Mouse (Mus musculus) hindbrain, embryonic 14.5 days (tissue): ENCODE results near the gene Ppp3r1. TPM values are rescaled to one million over a fixed set of nuclear protein-coding genes. Genes with fewer than 3 reads are reported as not detected.

Experiments
- ATAC-seq: fragments of 200-750 bp; cut with Nextera tagmentation; 2 replicates; pipeline ENCODE4 v1.8.0; 2017; ENCODE audit warnings: moderate number of reproducible peaks, mild to moderate bottlenecking, moderate TSS enrichment, moderate library complexity; ENCODE audit not compliant: low FRiP score
- DNase-seq: peaks from one replicate; pipeline ENCODE4 v3.0.0-alpha.2; 2015; ENCODE audit warnings: low spot score
- H3K27ac ChIP-seq: fragments of 300-500 bp; sonication (generic); 2 replicates; pipeline ENCODE4 v1.5.1; 2014; ENCODE audit warnings: mild to moderate bottlenecking, moderate library complexity
- H3K27me3 ChIP-seq: fragments of 300-500 bp; sonication (generic); 2 replicates; pipeline ENCODE4 v1.6.1; 2014; ENCODE audit warnings: mild to moderate bottlenecking, low read length, mixed read lengths; ENCODE audit not compliant: control insufficient read depth, insufficient read depth
- H3K36me3 ChIP-seq: fragments of 300-500 bp; sonication (generic); replicated peaks from 2 replicates; pipeline ENCODE4 v1.6.1; 2014; ENCODE audit not compliant: control insufficient read depth, insufficient read depth
- H3K4me1 ChIP-seq: fragments of 300-500 bp; sonication (generic); replicated peaks from 2 replicates; pipeline ENCODE4 v1.6.1; 2014; ENCODE audit warnings: antibody characterized with exemption, low read length, mixed read lengths; ENCODE audit not compliant: control insufficient read depth, insufficient read depth
- H3K4me2 ChIP-seq: fragments of 300-500 bp; sonication (generic); replicated peaks from 2 replicates; pipeline ENCODE4 v1.6.1; 2014; ENCODE audit warnings: mild to moderate bottlenecking, moderate library complexity
- H3K4me3 ChIP-seq: fragments of 300-500 bp; sonication (generic); replicated peaks from 2 replicates; pipeline ENCODE4 v1.5.1; 2014; ENCODE audit warnings: mild to moderate bottlenecking, low read length
- H3K9ac ChIP-seq: fragments of 300-500 bp; sonication (generic); 2 replicates; pipeline ENCODE4 v1.6.1; 2014
- H3K9me3 ChIP-seq: fragments of 300-500 bp; sonication (generic); 2 replicates; pipeline ENCODE4 v1.6.1; 2016; ENCODE audit warnings: low read length; ENCODE audit not compliant: control insufficient read depth
- WGBS: fragments of 180-500 bp; shearing (Covaris S2); extraction: QIAGEN DNeasy Blood & Tissue Kit; methylation state at CpG from one replicate; pipeline ENCODE4 v1.1.7; 2014; 5-methylcytosine and 5-hydroxymethylcytosine counted together
- polyA plus RNA-seq: library from polyadenylated mRNA; unstranded; fragments of >200 nt; fragmentation: Nextera tagmentation; extraction: Ambion mirVana; gene quantifications from 2 replicates; pipeline ENCODE4 v1.2.1, GENCODE M21; 2014

The Ppp3r1 gene
- polyA plus RNA-seq, result 240 and 268 TPM in 2 replicates

DNA sequence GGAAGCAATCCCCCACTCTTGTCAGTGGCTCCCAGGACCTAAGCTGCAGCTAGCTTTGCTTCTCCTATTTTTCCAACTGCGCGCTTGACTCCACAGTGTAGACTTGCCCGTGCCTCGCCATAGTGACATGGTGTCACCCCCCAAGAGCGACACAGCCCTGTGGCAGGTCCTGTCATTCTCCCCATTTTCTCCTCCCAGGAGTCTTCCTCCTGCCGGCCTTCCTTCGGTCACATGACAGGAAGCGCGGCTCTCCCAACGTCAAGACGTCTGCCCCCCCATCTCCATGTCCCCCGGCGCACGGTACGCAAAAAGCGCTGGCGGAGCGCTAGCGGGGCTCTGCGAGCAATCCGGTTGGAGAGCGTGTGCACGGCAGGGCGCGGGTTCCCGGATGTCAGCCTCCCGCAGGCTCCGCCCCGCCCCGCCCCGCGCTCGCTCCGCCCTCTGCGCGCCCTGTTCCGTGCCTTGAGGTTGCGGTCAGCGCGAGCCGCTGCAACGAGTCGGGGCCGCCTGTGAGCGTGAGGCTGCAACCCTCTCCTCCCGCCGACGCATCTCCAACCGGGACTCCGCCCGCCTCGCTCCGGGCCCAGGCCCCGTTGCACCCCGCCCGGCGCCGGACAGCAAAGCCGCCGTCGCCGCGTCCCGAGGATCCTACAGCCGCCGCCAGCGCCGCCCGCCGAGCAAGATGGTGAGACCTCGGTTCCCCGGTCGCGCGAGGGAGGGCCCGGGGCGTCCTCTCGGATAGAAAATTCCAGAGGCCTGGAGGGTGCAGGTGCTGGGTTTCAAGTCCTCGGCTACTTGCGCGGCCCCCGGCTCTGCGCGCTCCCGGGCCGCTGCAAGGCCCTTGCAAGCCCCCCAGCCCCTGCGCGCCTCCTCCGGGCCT lies at the start of gene Ppp3r1:
Gene Ppp3r1 (plus strand): TSS at position 406 of the 880 bp plus-strand sequence.
- H3K27me3 ChIP-seq, result no peaks in the 10 kb centered on the region
- H3K9me3 ChIP-seq, result no peaks in the 10 kb centered on the region
- ATAC-seq, result peak; percentile 98

GRCm38 (mm10) chr11:17112419-17113090 lies 46.5 kb upstream of the Ppp3r1 start:
- H3K27me3 ChIP-seq, result no peaks in the 10 kb centered on the region
- no peak overlapping the region for H3K27ac ChIP-seq
- no peaks in the 10 kb centered on the region for H3K9me3 ChIP-seq
- no peak overlapping the region for H3K4me2 ChIP-seq
- H3K4me1 ChIP-seq, result no peaks in the 10 kb centered on the region
- DNase-seq (no peak), ATAC-seq (no peak)
- no peak overlapping the region for H3K4me3 ChIP-seq
- WGBS, result 77% methylated on average over 1 of the region's 1 CpGs
- no peaks in the 10 kb centered on the region for H3K36me3 ChIP-seq
- no peak overlapping the region for H3K9ac ChIP-seq

More for the DNA sequence above, at the start of gene Ppp3r1:
- WGBS, result under 1% methylated on average over 84 of the region's 89 CpGs
- Histone ChIP-seq H3K9ac (peak within 1 kb of the TSS; percentile 99), H3K27ac (peak within 1 kb of the TSS; percentile 96), H3K4me2 (peak within 1 kb of the TSS; percentile 82), H3K4me1 (peaks cover 34% of the 10 kb centered on the region), H3K4me3 (peak within 1 kb of the TSS; percentile 99), H3K36me3 (no peaks in the 10 kb centered on the region)
- DNase-seq, result peak; percentile 98

DNA sequence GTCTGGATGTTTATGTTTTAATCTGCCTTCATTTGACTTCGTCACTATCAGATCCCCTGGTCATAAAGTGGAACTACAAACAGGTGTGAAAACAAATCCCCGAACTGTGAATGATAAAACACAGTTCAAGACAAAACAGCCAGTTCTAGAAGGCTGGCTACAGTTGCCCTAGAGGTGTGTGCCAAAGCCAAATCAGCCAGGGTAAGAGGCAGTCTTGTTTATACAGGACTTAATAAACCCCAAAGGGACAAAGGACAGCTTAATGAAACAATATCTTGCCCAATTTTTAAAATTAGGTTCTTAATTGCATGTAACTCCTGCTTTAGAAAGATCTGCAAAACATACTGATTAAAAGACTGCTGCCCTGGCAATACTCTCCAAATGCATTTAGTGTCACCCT lies 32.6 kb upstream of the Ppp3r1 start:
- H3K9me3 ChIP-seq, result no peaks in the 10 kb centered on the region
- ATAC-seq, result no peak
- no peak overlapping the region for H3K4me2 ChIP-seq
- no peak overlapping the region for H3K4me3 ChIP-seq
- WGBS, result 78% methylated on average over 2 of the region's 2 CpGs
- no peaks in the 10 kb centered on the region for H3K36me3 ChIP-seq
- no peak for DNase-seq
- H3K27ac ChIP-seq, result no peak overlapping the region
- H3K27me3 ChIP-seq, result no peaks in the 10 kb centered on the region
- no peaks in the 10 kb centered on the region for H3K4me1 ChIP-seq
- no peak overlapping the region for H3K9ac ChIP-seq

- H3K27ac ChIP-seq, result no peak overlapping the region
- DNase-seq (no peak), ATAC-seq (no peak)
- H3K27me3 ChIP-seq, result no peaks in the 10 kb centered on the region
- 10% methylated on average over 6 of the region's 6 CpGs for WGBS
- no peak overlapping the region for H3K9ac ChIP-seq
- no peak overlapping the region for H3K4me2 ChIP-seq
- H3K36me3 ChIP-seq, result no peaks in the 10 kb centered on the region
- H3K9me3 ChIP-seq, result no peaks in the 10 kb centered on the region
- H3K4me3 ChIP-seq, result no peak overlapping the region
- H3K4me1 ChIP-seq, result no peaks in the 10 kb centered on the region
These were observed 23.4 kb upstream of the Ppp3r1 start for GRCm38 (mm10) chr11:17135638-17136037.

DNA sequence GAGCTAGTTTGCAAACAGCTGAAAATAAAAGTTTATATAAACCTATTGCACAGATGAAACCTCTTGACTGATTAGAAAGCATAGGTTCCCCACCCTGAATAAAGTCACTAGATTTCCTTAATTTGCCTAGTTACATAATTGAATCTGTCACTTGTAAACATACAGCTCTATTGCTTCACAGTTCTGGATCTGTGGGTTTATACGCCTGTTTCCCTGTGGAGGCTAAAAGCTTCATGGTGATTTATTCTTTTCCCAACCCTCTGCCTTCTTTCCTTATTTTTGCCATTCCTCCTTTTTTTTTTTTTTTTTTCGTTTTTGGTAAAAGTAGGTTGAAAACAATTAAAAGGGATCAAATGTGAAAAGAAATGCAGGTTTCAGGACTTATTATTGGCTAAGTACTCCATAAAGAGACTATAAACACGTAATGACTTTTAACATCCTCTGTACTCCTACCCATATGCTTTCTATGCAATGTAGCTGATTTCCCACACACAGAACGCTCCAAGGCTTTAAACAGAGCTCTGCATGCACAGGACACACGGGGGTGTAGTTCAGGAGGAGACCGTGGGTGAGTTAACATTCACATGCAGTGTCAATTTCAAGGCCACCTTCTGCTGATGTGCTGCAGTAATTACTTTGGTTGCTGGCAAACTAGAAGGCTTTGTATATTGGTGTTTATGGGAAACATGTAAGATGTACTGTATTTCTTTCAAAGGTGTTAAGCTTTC lies 20.6 kb upstream of the Ppp3r1 start:
- H3K27me3 ChIP-seq, result no peaks in the 10 kb centered on the region
- 72% methylated on average over 6 of the region's 6 CpGs for WGBS
- no peak overlapping the region for H3K27ac ChIP-seq
- no peak overlapping the region for H3K4me2 ChIP-seq
- H3K9me3 ChIP-seq, result no peaks in the 10 kb centered on the region
- H3K9ac ChIP-seq, result no peak overlapping the region
- no peaks in the 10 kb centered on the region for H3K36me3 ChIP-seq
- no peak for DNase-seq
- H3K4me3 ChIP-seq, result no peak overlapping the region
- H3K4me1 ChIP-seq, result no peaks in the 10 kb centered on the region
- ATAC-seq, result no peak

DNA sequence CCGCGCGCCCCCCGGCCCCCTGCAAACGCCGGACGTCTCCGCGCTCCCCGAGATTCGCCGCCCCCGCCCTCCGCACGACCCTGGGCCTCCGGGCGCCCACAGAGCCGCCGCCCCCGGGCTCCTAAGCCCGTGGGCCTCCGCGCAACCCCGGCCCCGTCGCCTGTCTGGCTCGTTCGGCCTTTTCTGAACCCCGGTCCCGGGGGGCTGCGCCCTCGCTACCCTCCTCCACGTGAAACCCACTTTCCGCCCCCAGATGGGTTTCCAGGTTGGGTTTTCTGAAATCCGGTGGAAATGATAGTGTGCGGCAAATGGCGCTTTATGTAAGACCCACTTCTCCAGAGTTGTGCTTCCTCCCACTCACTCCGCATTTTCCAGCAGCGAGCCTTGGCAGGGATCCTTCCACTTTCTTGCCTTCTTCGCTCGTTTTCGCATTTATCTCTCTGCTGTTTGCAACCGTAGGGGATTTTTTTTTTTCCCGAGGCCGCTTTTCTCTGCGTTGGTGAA lies 727 bp downstream of the Ppp3r1 start:
- peak overlapping the region; percentile 99 for H3K4me3 ChIP-seq
- H3K4me2 ChIP-seq, result peak overlapping the region; percentile 71
- peak overlapping the region; percentile 99 for H3K9ac ChIP-seq
- peak overlapping the region; percentile 96 for H3K27ac ChIP-seq
- peak; percentile 50 for DNase-seq
- H3K36me3 ChIP-seq, result no peaks in the 10 kb centered on the region
- WGBS, result under 1% methylated on average over 44 of the region's 46 CpGs
- peaks cover 37% of the 10 kb centered on the region for H3K4me1 ChIP-seq
- ATAC-seq, result peak; percentile 23
- H3K9me3 ChIP-seq, result no peaks in the 10 kb centered on the region
- H3K27me3 ChIP-seq, result no peaks in the 10 kb centered on the region

- peak overlapping the region; percentile 96 for H3K27ac ChIP-seq
- peak overlapping the region; percentile 99 for H3K4me3 ChIP-seq
- H3K27me3 ChIP-seq, result no peaks in the 10 kb centered on the region
- H3K4me2 ChIP-seq, result peak overlapping the region; percentile 71
- no peak for ATAC-seq
- H3K9me3 ChIP-seq, result no peaks in the 10 kb centered on the region
- peaks cover 37% of the 10 kb centered on the region for H3K4me1 ChIP-seq
- no peaks in the 10 kb centered on the region for H3K36me3 ChIP-seq
- peak overlapping the region; percentile 99 for H3K9ac ChIP-seq
- DNase-seq, result peak; percentile 78
- 3% methylated on average over 12 of the region's 12 CpGs for WGBS
These were observed 1.2 kb downstream of the Ppp3r1 start for GRCm38 (mm10) chr11:17160242-17160641.

- Histone ChIP-seq H3K9me3 (no peaks in the 10 kb centered on the region), H3K4me1 (peaks cover 30% of the 10 kb centered on the region), H3K4me3 (no peak overlapping the region), H3K27me3 (no peaks in the 10 kb centered on the region), H3K9ac (no peak overlapping the region), H3K27ac (no peak overlapping the region), H3K4me2 (no peak overlapping the region), H3K36me3 (no peaks in the 10 kb centered on the region)
- DNase-seq (no peak), ATAC-seq (no peak)
- WGBS, result 63% methylated on average over 1 of the region's 1 CpGs
These were observed 4.9 kb downstream of the Ppp3r1 start for GRCm38 (mm10) chr11:17163956-17164355.

DNA sequence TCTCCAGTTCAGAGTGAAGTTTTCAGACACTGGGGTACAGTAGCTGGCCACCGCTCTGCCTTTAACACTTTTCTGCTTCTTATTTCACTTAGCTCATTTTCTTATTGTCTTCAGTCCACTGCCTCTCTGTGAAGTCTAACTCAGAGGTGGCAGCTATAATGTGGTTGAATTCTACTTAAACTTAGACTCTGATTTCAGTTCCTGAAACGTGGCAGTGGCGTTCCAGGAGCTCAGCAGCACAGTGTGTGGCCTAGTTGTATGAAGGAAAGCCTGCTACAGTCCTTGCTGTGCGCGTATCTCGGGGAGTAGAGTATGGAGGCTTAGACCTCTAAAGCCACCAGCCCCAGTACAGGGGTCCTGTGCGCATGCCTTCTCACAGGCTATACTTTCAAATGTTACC lies 7.6 kb downstream of the Ppp3r1 start:
- Histone ChIP-seq H3K4me1 (peaks cover 25% of the 10 kb centered on the region; the same call in 1 of the 2 replicates), H3K36me3 (no peaks in the 10 kb centered on the region), H3K9ac (no peak overlapping the region), H3K27ac (no peak overlapping the region), H3K9me3 (no peaks in the 10 kb centered on the region), H3K27me3 (no peaks in the 10 kb centered on the region), H3K4me2 (no peak overlapping the region), H3K4me3 (no peak overlapping the region)
- no peak for DNase-seq
- 89% methylated on average over 7 of the region's 7 CpGs for WGBS
- no peak for ATAC-seq
